Mouse (Mus musculus): ENCODE measurements around the gene Nell2. TPM values are rescaled to one million over a fixed set of nuclear protein-coding genes. Genes with fewer than 3 reads are reported as not detected.

The Nell2 gene
- polyA plus RNA-seq, 1 experiment from 2014 or later, result 194 TPM

GRCm38 (mm10) chr15:95473976-95474375 is 54.4 kb downstream of the Nell2 start:
- WGBS, result 89% methylated on average over 6 of the region's 6 CpGs
- Histone ChIP-seq H3K36me3 (peaks cover 4% of the 10 kb centered on the region; the same call in 1 of the 2 replicates), H3K9me3 (replicated peaks) (no peaks in the 10 kb centered on the region), H3K27me3 (replicated peaks) (no peaks in the 10 kb centered on the region), H3K4me1 (no peaks in the 10 kb centered on the region), H3K4me3 (replicated peaks) (no peak overlapping the region), H3K4me2 (no peak overlapping the region), H3K27ac (replicated peaks) (no peak overlapping the region), H3K9ac (replicated peaks) (no peak overlapping the region)
- ATAC-seq (ENCODE audit: low FRiP score), result no peak

- Histone ChIP-seq H3K27ac (replicated peaks) (no peak overlapping the region), H3K4me3 (replicated peaks) (no peak overlapping the region), H3K9me3 (replicated peaks) (no peaks in the 10 kb centered on the region), H3K4me2 (no peak overlapping the region), H3K27me3 (replicated peaks) (no peaks in the 10 kb centered on the region), H3K9ac (replicated peaks) (no peak overlapping the region), H3K4me1 (peaks cover 12% of the 10 kb centered on the region; the same call in 1 of the 2 replicates), H3K36me3 (0 out of 2 replicates have a peak, but pooled peaks cover 3% of the 10 kb centered on the region)
- 52% methylated on average over 6 of the region's 6 CpGs for WGBS
- ATAC-seq (ENCODE audit: low FRiP score), result no peak
Observed at GRCm38 (mm10) chr15:95467195-95467594, 61.2 kb downstream of the Nell2 start.

- no peaks in the 10 kb centered on the region for H3K9me3 ChIP-seq (replicated peaks)
- no peak overlapping the region for H3K27ac ChIP-seq (replicated peaks)
- WGBS, result 75% methylated on average over 4 of the region's 4 CpGs
- no peaks in the 10 kb centered on the region for H3K36me3 ChIP-seq
- H3K9ac ChIP-seq (replicated peaks), result no peak overlapping the region
- no peak overlapping the region for H3K4me3 ChIP-seq (replicated peaks)
- no peak for ATAC-seq (ENCODE audit: low FRiP score)
- H3K27me3 ChIP-seq (replicated peaks), result no peaks in the 10 kb centered on the region
- H3K4me2 ChIP-seq, result no peak overlapping the region
- no peaks in the 10 kb centered on the region for H3K4me1 ChIP-seq
Observed at GRCm38 (mm10) chr15:95460041-95460566, 68.3 kb downstream of the Nell2 start.

GRCm38 (mm10) chr15:95444586-95444985 is 83.8 kb downstream of the Nell2 start:
- no peaks in the 10 kb centered on the region for H3K27me3 ChIP-seq (replicated peaks)
- WGBS, result 87% methylated on average over 11 of the region's 11 CpGs
- no peak for ATAC-seq (ENCODE audit: low FRiP score)
- no peak overlapping the region for H3K9ac ChIP-seq (replicated peaks)
- no peak overlapping the region for H3K4me3 ChIP-seq (replicated peaks)
- H3K36me3 ChIP-seq, result no peaks in the 10 kb centered on the region
- no peaks in the 10 kb centered on the region for H3K9me3 ChIP-seq (replicated peaks)
- no peak overlapping the region for H3K27ac ChIP-seq (replicated peaks)
- no peak overlapping the region for H3K4me2 ChIP-seq
- no peaks in the 10 kb centered on the region for H3K4me1 ChIP-seq

GRCm38 (mm10) chr15:95437740-95438139 is 90.6 kb downstream of the Nell2 start:
- no peak overlapping the region for H3K27ac ChIP-seq (replicated peaks)
- no peak overlapping the region for H3K9ac ChIP-seq (replicated peaks)
- H3K4me1 ChIP-seq, result no peaks in the 10 kb centered on the region
- 72% methylated on average over 4 of the region's 4 CpGs for WGBS
- no peak for ATAC-seq (ENCODE audit: low FRiP score)
- no peaks in the 10 kb centered on the region for H3K27me3 ChIP-seq (replicated peaks)
- no peaks in the 10 kb centered on the region for H3K36me3 ChIP-seq
- no peaks in the 10 kb centered on the region for H3K9me3 ChIP-seq (replicated peaks)
- H3K4me3 ChIP-seq (replicated peaks), result no peak overlapping the region
- no peak overlapping the region for H3K4me2 ChIP-seq

GRCm38 (mm10) chr15:95436261-95436660 is 92.1 kb downstream of the Nell2 start:
- no peaks in the 10 kb centered on the region for H3K27me3 ChIP-seq (replicated peaks)
- H3K27ac ChIP-seq (replicated peaks), result no peak overlapping the region
- H3K9ac ChIP-seq (replicated peaks), result no peak overlapping the region
- H3K4me1 ChIP-seq, result 0 out of 2 replicates have a peak, but pooled peaks cover 2% of the 10 kb centered on the region
- no peaks in the 10 kb centered on the region for H3K9me3 ChIP-seq (replicated peaks)
- WGBS, result 90% methylated on average over 1 of the region's 1 CpGs
- H3K4me3 ChIP-seq (replicated peaks), result no peak overlapping the region
- H3K4me2 ChIP-seq, result no peak overlapping the region
- no peaks in the 10 kb centered on the region for H3K36me3 ChIP-seq
- no peak for ATAC-seq (ENCODE audit: low FRiP score)

GRCm38 (mm10) chr15:95431156-95431799 is 97.1 kb downstream of the Nell2 start:
- Histone ChIP-seq H3K4me2 (no peak overlapping the region), H3K36me3 (no peaks in the 10 kb centered on the region), H3K27ac (replicated peaks) (0 out of 2 replicates have a peak overlapping the region, but pooled peaks have one; percentile 33), H3K27me3 (replicated peaks) (no peaks in the 10 kb centered on the region), H3K9me3 (replicated peaks) (no peaks in the 10 kb centered on the region), H3K9ac (replicated peaks) (no peak overlapping the region), H3K4me1 (peaks cover 17% of the 10 kb centered on the region; the same call in 1 of the 2 replicates), H3K4me3 (replicated peaks) (no peak overlapping the region)
- no peak for ATAC-seq (ENCODE audit: low FRiP score)
- 28% methylated on average over 13 of the region's 13 CpGs for WGBS

GRCm38 (mm10) chr15:95430000-95430399 is 98.4 kb downstream of the Nell2 start:
- ATAC-seq (ENCODE audit: low FRiP score), result no peak
- H3K9me3 ChIP-seq (replicated peaks), result no peaks in the 10 kb centered on the region
- no peak overlapping the region for H3K27ac ChIP-seq (replicated peaks)
- no peaks in the 10 kb centered on the region for H3K36me3 ChIP-seq
- no peak overlapping the region for H3K4me2 ChIP-seq
- no peak overlapping the region for H3K4me3 ChIP-seq (replicated peaks)
- H3K9ac ChIP-seq (replicated peaks), result no peak overlapping the region
- H3K4me1 ChIP-seq, result peaks cover 17% of the 10 kb centered on the region; the same call in 1 of the 2 replicates
- 96% methylated on average over 8 of the region's 8 CpGs for WGBS
- no peaks in the 10 kb centered on the region for H3K27me3 ChIP-seq (replicated peaks)

- Histone ChIP-seq H3K4me1 (peaks cover 17% of the 10 kb centered on the region; the same call in 1 of the 2 replicates), H3K4me3 (replicated peaks) (no peak overlapping the region), H3K36me3 (no peaks in the 10 kb centered on the region), H3K9me3 (replicated peaks) (no peaks in the 10 kb centered on the region), H3K4me2 (no peak overlapping the region), H3K9ac (replicated peaks) (no peak overlapping the region), H3K27me3 (replicated peaks) (no peaks in the 10 kb centered on the region), H3K27ac (replicated peaks) (peak overlapping the region; percentile 28; the same call in 1 of the 2 replicates)
- ATAC-seq (ENCODE audit: low FRiP score), result no peak
- 26% methylated on average over 7 of the region's 7 CpGs for WGBS
Observed at GRCm38 (mm10) chr15:95428003-95428663, 100.2 kb downstream of the Nell2 start.

- 83% methylated on average over 7 of the region's 7 CpGs for WGBS
Observed at GRCm38 (mm10) chr15:95425085-95425484, 103.3 kb downstream of the Nell2 start.

GRCm38 (mm10) chr15:95422226-95422950 is 106.0 kb downstream of the Nell2 start:
- H3K27ac ChIP-seq (replicated peaks), result no peak overlapping the region
- no peaks in the 10 kb centered on the region for H3K27me3 ChIP-seq (replicated peaks)
- ATAC-seq (ENCODE audit: low FRiP score), result no peak
- no peak overlapping the region for H3K9ac ChIP-seq (replicated peaks)
- no peak overlapping the region for H3K4me3 ChIP-seq (replicated peaks)
- 47% methylated on average over 15 of the region's 15 CpGs for WGBS
- no peaks in the 10 kb centered on the region for H3K9me3 ChIP-seq (replicated peaks)
- H3K36me3 ChIP-seq, result 0 out of 2 replicates have a peak, but pooled peaks cover 9% of the 10 kb centered on the region
- H3K4me2 ChIP-seq, result no peak overlapping the region
- H3K4me1 ChIP-seq, result no peaks in the 10 kb centered on the region

More at GRCm38 (mm10) chr15:95425085-95425484, 103.3 kb downstream of the Nell2 start:
- H3K36me3 ChIP-seq, result 0 out of 2 replicates have a peak, but pooled peaks cover 7% of the 10 kb centered on the region
- peaks cover 13% of the 10 kb centered on the region; the same call in 1 of the 2 replicates for H3K4me1 ChIP-seq
- no peaks in the 10 kb centered on the region for H3K27me3 ChIP-seq (replicated peaks)
- no peak overlapping the region for H3K4me3 ChIP-seq (replicated peaks)
- H3K27ac ChIP-seq (replicated peaks), result no peak overlapping the region
- no peak overlapping the region for H3K4me2 ChIP-seq
- ATAC-seq (ENCODE audit: low FRiP score), result no peak
- H3K9ac ChIP-seq (replicated peaks), result no peak overlapping the region
- no peaks in the 10 kb centered on the region for H3K9me3 ChIP-seq (replicated peaks)

Data from neural tube, embryonic 15.5 days (tissue).